Mouse (Mus musculus) layer of hippocampus, adult 9-11 months (tissue): Measurements from ENCODE around the gene Prg4.

Source experiments
- DNase-seq: peaks from one replicate; pipeline ENCODE4 v3.0.0; 2022

Gene Prg4

DNA sequence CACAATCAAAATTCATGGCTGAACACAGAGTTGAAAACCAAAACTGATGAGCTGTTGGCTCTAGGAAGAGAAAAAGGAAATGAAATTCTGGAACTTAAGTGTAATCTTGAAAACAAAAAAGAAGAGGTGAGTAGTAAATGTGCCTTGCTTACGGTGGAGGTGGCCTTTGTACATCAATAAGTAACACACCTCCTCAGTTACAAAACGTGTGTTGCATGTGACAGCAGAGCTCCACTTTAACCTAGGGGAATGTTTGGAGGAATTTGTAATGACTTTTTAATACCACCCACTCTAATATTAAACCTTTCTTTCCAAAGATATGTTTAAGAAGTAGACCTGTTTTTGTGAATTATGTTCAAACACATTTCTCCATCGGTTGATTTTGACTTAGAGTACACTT lies 62.1 kb downstream of the Prg4 start:
- DNase-seq = no peak
